Mouse (Mus musculus): ENCODE data around the gene Usp40. TPM values are rescaled to one million over a fixed set of nuclear protein-coding genes. Genes with fewer than 3 reads are reported as not detected.
"Not testable (repeated sequence)": the region's sequence is repeated elsewhere in the genome, so short reads cannot be mapped to it uniquely, and the experiment has no call there.

Gene Usp40
- polyA plus RNA-seq (2012; ENCODE audit: insufficient read depth, low replicate concordance), result 0.68 and 2.3 TPM in 2 replicates

DNA sequence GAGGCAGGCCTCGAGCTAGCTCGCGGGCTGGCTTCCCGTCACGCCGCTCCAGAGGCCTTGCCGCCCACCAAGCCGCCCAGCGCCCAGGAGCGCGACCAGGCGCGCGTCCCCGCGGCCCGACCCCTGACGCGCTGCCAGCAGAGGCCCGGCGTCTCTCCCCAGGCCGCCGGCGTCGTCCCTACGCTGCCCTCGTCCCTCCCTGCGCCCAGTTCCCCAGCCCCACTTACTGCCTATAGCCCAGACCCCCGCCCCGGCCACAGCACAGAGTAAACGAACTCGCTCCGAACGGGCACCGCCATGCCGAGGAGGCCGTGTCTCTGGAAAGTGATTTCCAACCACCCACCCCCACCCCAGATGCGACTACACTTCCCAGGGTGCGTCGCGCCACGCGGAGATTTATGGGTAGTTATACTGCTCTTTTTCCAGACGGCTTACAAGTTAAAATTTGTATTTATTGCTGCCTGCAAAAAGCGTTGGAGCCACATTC, at the start of gene Usp40:
Gene Usp40, minus strand, starts transcription at position 341 of the 487 bp plus-strand sequence.
- TF ChIP-seq GATA1 (IDR thresholded peaks at IDR 0.05; ENCODE audit: borderline replicate concordance, low read length) (no peak), FLI1 (IDR thresholded peaks at IDR 0.05; ENCODE audit: low read length) (no peak)

DNA sequence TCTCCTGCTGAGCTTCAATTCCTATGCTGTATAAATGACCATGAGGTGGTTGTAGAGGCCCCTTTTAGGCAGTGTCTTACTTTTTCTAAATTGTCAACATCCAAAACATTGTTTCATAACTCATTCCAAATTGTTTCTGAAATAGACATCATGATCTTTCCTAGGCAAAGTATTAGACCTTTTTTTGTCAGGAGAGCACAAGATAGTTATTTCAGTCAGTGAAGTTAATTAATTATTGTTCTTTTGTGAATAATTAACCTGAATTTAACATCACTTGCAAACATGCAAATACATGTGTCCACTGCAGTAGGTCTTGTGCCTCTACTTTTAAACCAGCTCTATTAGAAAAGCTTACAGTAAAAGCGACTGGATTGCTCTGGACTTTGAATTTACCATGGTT, 46.7 kb upstream of the Usp40 start, which contains the start of gene Ugt1a10:
Gene Ugt1a10, plus strand, starts transcription at position 301 of the 400 bp plus-strand sequence.
- H3K36me3 ChIP-seq (replicated peaks; ENCODE audit: low read length), result no peaks in the 10 kb centered on the region
- no peaks in the 10 kb centered on the region for H3K9me3 ChIP-seq
- TF ChIP-seq FLI1 (IDR thresholded peaks at IDR 0.05; ENCODE audit: low read length), result no peak
- no peak for TF ChIP-seq GATA1 (IDR thresholded peaks at IDR 0.05; ENCODE audit: borderline replicate concordance, low read length)
- H3K4me1 ChIP-seq, result no peaks in the 10 kb centered on the region
- no peak within 1 kb of the TSS for H3K4me3 ChIP-seq (replicated peaks)
- peaks cover 4% of the 10 kb centered on the region for H3K27me3 ChIP-seq (replicated peaks)

More for the DNA sequence above, at the start of gene Usp40:
- peaks cover 33% of the 10 kb centered on the region for H3K4me1 ChIP-seq
- peak within 1 kb of the TSS; percentile 95 for H3K4me3 ChIP-seq (replicated peaks)
- no peaks in the 10 kb centered on the region for H3K27me3 ChIP-seq (replicated peaks)
- peaks cover 20% of the 10 kb centered on the region for H3K36me3 ChIP-seq (replicated peaks; ENCODE audit: low read length)
- H3K9me3 ChIP-seq, result no peaks in the 10 kb centered on the region

GRCm38 (mm10) chr1:88047408-88047807, 39.1 kb upstream of the Usp40 start:
- not testable (repeated sequence) for H3K4me1 ChIP-seq; H3K27me3 ChIP-seq (replicated peaks); H3K9me3 ChIP-seq; H3K4me3 ChIP-seq (replicated peaks); H3K36me3 ChIP-seq (replicated peaks; ENCODE audit: low read length)

DNA sequence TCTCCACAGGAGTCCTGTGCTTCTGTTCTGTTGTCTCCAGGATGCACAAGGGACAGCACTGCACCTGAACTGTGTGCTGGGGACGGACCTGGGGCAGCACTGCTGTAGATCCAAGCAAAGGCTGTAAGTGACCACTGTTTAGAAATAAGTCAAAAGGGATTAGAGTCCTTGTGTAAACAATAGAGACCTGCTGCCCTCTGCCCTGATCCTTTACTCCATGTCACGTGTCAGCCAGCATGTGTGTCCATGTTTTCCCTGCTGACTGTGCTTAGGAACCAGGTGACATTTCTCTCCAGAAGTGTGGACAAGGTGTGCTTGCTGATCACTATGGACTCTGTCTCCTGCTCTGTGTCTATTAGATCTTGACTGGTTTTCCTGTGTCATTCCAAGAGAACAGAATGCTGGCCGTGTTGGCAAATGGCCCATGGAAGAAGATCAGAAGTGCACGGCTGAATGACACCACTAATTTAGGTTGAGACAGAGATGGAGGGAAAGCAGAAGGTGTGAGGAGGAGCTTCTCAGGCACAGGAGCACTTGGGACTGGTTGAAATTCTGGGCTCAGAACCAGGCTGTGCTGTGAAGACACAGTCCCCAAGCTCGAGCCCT, 36.6 kb upstream of the Usp40 start:
- H3K36me3 ChIP-seq (replicated peaks; ENCODE audit: low read length); H3K4me3 ChIP-seq (replicated peaks); H3K27me3 ChIP-seq (replicated peaks); H3K4me1 ChIP-seq; H3K9me3 ChIP-seq: not testable (repeated sequence)

GRCm38 (mm10) chr1:88043044-88043443, 34.7 kb upstream of the Usp40 start:
- not testable (repeated sequence) for H3K27me3 ChIP-seq (replicated peaks)

GRCm38 (mm10) chr1:88025244-88025643, 16.9 kb upstream of the Usp40 start:
- H3K4me3 ChIP-seq (replicated peaks); H3K4me1 ChIP-seq; H3K36me3 ChIP-seq (replicated peaks; ENCODE audit: low read length); H3K27me3 ChIP-seq (replicated peaks); H3K9me3 ChIP-seq: not testable (repeated sequence)

More at GRCm38 (mm10) chr1:88043044-88043443, 34.7 kb upstream of the Usp40 start:
- not testable (repeated sequence) for H3K4me1 ChIP-seq; H3K36me3 ChIP-seq (replicated peaks; ENCODE audit: low read length); H3K9me3 ChIP-seq; H3K4me3 ChIP-seq (replicated peaks)

DNA sequence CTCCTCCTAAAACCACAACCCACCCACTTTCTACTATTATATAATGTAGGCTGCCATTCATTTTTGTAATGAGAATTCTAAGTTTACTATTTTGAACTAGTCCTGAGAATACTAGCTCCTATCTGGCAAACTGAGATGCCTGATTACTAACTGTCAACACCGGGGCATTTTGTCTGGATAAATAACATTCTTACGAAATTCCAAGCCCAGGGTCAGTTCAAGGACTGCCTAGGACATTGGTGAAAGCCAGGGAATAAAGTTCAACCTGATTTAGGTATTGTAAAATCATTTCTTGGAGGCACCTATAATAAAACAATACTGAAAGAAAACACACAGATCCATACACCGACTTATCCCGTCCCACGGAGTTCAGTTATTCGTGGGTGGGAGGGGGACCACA, 7.0 kb upstream of the Usp40 start:
- Histone ChIP-seq H3K36me3 (replicated peaks; ENCODE audit: low read length) (no peaks in the 10 kb centered on the region), H3K4me3 (replicated peaks) (no peak overlapping the region), H3K27me3 (replicated peaks) (no peaks in the 10 kb centered on the region), H3K4me1 (no peaks in the 10 kb centered on the region), H3K9me3 (peaks cover 14% of the 10 kb centered on the region)
- TF ChIP-seq FLI1 (IDR thresholded peaks at IDR 0.05; ENCODE audit: low read length) (no peak), GATA1 (IDR thresholded peaks at IDR 0.05; ENCODE audit: borderline replicate concordance, low read length) (no peak)

DNA sequence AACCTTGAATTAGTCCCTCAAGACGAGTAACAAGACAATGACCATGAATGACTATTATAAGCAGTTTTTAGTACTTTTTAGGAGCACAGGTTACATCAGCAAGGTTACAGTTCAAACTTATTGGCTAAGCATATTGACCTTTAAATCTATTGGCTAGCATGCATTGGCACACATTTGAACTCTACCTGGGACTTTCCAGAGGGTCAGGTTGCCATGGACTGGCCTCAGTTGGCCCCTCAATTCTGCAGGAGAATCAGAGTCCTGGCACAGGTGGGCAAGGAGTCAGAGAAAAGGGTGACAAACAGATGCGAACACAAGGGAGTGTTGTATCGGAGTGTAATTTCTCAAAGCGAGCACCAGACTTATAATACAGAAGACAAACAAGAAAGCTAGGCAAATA, 6.3 kb upstream of the Usp40 start:
- Histone ChIP-seq H3K27me3 (replicated peaks) (no peaks in the 10 kb centered on the region), H3K4me1 (no peaks in the 10 kb centered on the region), H3K4me3 (replicated peaks) (no peak overlapping the region), H3K9me3 (peaks cover 14% of the 10 kb centered on the region), H3K36me3 (replicated peaks; ENCODE audit: low read length) (no peaks in the 10 kb centered on the region)
- TF ChIP-seq GATA1 (IDR thresholded peaks at IDR 0.05; ENCODE audit: borderline replicate concordance, low read length) (no peak), FLI1 (IDR thresholded peaks at IDR 0.05; ENCODE audit: low read length) (no peak)

GRCm38 (mm10) chr1:88014194-88014593, 5.8 kb upstream of the Usp40 start:
- no peaks in the 10 kb centered on the region for H3K4me1 ChIP-seq
- TF ChIP-seq GATA1 (IDR thresholded peaks at IDR 0.05; ENCODE audit: borderline replicate concordance, low read length), result no peak
- TF ChIP-seq FLI1 (IDR thresholded peaks at IDR 0.05; ENCODE audit: low read length), result no peak
- H3K9me3 ChIP-seq, result peaks cover 14% of the 10 kb centered on the region

GRCm38 (mm10) chr1:88013726-88014125, 5.4 kb upstream of the Usp40 start:
- TF ChIP-seq FLI1 (IDR thresholded peaks at IDR 0.05; ENCODE audit: low read length) (no peak), GATA1 (IDR thresholded peaks at IDR 0.05; ENCODE audit: borderline replicate concordance, low read length) (no peak)
- H3K27me3 ChIP-seq (replicated peaks), result no peaks in the 10 kb centered on the region
- H3K9me3 ChIP-seq, result peaks cover 14% of the 10 kb centered on the region
- 0 out of 2 replicates have a peak, but pooled peaks cover 4% of the 10 kb centered on the region for H3K4me1 ChIP-seq
- H3K4me3 ChIP-seq (replicated peaks), result no peak overlapping the region
- H3K36me3 ChIP-seq (replicated peaks; ENCODE audit: low read length), result no peaks in the 10 kb centered on the region

More at GRCm38 (mm10) chr1:88014194-88014593, 5.8 kb upstream of the Usp40 start:
- Histone ChIP-seq H3K4me3 (replicated peaks) (no peak overlapping the region), H3K27me3 (replicated peaks) (no peaks in the 10 kb centered on the region), H3K36me3 (replicated peaks; ENCODE audit: low read length) (no peaks in the 10 kb centered on the region)

DNA sequence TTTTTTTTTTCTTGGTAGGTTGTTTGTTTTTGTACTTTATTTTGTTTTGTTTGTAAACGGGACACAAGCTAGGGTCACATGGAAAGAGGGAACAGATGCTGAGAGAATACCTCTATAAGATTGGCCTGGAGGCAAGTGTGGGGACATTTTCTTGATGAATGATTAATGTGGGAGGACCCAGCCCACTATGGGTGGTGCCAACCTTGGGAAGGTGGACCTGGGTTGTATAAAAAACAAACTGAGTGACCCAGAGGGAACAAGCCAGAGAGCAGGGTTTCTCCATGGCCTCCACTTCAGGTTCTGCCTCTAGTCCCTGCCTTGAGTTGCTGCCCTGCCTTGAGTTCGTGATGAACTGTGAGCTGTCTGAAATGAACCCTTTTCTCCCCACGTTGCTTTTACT, 1.2 kb upstream of the Usp40 start:
- peaks cover 33% of the 10 kb centered on the region for H3K4me1 ChIP-seq
- H3K27me3 ChIP-seq (replicated peaks), result no peaks in the 10 kb centered on the region
- peaks cover 5% of the 10 kb centered on the region for H3K9me3 ChIP-seq
- TF ChIP-seq FLI1 (IDR thresholded peaks at IDR 0.05; ENCODE audit: low read length), result no peak
- no peak for TF ChIP-seq GATA1 (IDR thresholded peaks at IDR 0.05; ENCODE audit: borderline replicate concordance, low read length)
- H3K4me3 ChIP-seq (replicated peaks), result no peak overlapping the region
- peaks cover 9% of the 10 kb centered on the region for H3K36me3 ChIP-seq (replicated peaks; ENCODE audit: low read length)

Measured in megakaryocyte, embryonic 14.5 days (primary cell).